Mouse (Mus musculus) liver, adult 10 weeks (tissue): ENCODE data around the gene Casp2. TPM values are rescaled to one million over a fixed set of nuclear protein-coding genes. Genes with fewer than 3 reads are reported as not detected.

ENCODE experiments used
- polyA plus RNA-seq: library from polyadenylated mRNA; stranded (reverse); fragments of 350-450 nt; fragmentation: Illumina TruSeq; extraction: RNeasy Lipid Tissue Mini Kit (QIAGEN cat#74804); gene quantifications from one replicate; pipeline ENCODE4 v1.2.3, GENCODE M21; 2014; ENCODE audit warnings: low read depth, low replicate concordance

Gene Casp2
- polyA plus RNA-seq = 5.0 TPM

DNA sequence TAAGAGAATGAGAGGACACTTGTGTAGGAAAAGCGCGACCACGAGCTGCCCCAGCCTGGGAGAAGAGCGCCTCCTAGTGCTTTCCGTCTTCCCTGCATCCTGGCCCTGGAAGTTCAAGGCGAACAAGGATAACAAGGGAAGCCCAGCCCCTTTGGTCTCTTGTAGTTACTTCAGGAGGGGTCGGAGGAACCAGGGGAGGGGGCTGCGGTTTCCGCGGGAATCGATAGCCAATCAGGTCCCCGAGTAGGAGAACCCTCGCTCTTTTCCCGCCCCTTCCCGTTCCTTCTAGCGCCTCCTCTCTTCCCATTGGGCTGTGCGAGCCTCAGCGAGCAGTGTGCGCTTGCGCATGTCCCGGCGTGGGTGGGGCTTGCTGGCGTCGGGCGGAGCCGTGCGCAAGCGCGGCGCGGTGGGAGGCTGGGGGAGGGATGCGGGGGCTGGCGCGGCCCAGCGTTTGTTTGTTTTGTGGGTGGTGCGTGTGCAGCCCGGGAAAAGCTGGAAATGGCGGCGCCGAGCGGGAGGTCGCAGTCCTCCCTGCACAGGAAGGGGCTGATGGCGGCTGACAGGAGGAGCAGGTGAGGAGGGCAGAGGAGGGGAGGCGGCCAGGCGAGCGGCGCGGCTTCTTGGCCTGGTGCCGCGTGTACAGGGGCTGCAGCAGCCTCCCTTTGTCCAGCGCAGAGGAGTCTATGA lies at the start of gene Casp2:
TSS of gene Casp2 (plus strand) at position 360 of the 687 bp plus-strand sequence.

DNA sequence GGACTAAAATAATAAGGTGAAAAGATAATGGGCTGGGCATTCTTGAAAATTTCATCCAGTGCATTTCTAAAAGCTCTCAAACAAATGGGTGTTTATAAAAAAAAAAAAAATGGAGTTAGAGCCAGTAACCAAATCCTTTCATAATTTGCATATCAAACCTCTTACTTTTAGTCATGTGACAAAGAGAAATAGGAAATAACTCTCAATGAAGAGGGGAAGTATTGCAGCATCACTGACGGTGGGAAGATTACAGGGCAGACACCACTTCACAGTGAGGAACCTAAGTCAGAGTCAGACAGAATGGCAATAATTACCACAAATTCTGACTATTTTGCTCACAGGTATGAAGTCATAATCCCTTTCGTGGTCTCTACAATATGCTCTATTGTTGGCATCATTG lies 49.8 kb upstream of the Casp2 start, which contains the start of gene Tas2r144:
TSS of gene Tas2r144 (plus strand) at position 301 of the 400 bp plus-strand sequence.

DNA sequence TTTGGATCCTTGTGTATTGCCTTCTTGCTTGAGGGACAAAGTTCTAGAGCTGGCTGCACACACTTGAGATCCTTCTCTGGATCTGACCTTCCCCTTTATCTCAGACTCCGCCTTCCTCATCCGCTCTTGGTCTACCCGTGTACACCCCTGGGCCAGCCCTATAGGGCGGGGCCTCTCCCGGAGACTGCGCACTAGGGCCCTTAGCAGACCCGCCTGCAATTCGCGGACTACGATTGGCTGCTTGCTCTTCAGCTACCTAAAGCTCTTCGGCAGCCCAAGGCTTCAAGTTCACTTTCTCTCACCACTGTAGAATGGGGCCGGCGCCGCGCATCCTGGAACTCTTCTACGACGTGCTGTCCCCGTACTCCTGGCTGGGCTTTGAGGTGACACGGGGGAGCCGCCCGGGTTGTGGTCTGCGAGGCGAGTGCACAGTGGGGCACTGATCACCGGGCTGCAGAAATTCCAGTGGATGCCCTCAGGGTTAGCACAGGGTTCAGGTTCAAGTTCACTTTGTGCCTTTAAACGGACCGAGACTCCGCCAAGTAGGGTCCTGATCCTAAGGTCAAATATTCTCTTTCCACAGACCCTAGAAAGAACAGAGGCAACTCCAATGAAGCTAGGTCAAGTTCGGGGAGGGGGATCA lies 19.0 kb upstream of the Casp2 start, which contains the start of gene Gstk1:
TSS of gene Gstk1 (plus strand) at position 225 of the 643 bp plus-strand sequence.

DNA sequence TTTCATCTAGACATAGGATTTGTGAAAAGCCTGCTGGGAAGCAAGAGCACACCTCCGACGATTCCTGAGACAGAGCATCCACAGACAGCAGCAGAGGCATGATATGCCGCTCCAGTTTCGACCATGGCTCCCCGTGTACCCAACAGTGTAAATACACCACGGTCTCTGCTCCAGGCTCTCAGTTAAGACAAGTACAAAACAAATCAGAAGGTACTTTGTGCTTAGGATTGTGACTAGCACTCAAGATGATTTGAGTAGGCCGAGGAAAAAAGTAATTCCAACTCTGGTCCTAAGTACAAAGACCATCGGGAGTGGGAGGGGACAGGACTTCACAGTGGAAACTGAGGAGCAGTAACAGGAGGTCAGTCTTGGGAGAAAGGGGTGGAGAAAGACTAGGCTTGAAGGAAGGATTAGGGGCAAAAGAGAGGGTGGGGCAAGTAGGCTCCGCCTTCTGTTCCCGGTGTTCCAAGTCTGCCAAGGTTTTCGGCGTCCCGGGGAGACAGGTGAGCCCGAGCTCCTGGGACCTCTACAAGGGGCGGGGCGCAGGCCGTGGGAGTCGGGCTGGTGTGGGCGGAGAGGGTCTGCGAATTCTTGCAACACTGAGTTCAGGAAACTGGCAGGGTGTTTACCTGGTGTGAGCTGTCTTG lies 3.1 kb upstream of the Casp2 start, which contains the start of gene Tmem139:
TSS of gene Tmem139 (plus strand) at position 447 of the 647 bp plus-strand sequence.

DNA sequence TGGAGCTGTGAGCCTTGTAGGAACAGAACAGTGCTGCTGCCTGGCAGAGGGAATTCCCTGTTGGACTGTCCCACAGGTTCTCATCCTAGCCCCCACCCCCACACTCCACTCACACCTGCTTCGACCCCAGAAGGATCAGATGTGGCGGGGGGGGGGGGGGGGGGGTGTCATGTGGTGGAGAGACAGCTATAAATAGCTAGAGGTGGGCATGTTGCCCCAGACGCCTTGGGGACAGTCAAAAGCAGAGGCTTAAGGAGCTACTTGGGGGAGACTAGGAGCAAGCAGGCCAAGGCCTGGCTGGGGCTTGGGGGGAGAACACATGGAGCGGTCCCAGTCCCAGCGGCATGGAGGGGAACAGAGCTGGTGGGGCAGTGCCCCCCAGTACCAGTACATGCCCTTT lies 21.7 kb downstream of the Casp2 start, which contains the start of gene Clcn1:
TSS of gene Clcn1 (plus strand) at position 238 of the 400 bp plus-strand sequence.

DNA sequence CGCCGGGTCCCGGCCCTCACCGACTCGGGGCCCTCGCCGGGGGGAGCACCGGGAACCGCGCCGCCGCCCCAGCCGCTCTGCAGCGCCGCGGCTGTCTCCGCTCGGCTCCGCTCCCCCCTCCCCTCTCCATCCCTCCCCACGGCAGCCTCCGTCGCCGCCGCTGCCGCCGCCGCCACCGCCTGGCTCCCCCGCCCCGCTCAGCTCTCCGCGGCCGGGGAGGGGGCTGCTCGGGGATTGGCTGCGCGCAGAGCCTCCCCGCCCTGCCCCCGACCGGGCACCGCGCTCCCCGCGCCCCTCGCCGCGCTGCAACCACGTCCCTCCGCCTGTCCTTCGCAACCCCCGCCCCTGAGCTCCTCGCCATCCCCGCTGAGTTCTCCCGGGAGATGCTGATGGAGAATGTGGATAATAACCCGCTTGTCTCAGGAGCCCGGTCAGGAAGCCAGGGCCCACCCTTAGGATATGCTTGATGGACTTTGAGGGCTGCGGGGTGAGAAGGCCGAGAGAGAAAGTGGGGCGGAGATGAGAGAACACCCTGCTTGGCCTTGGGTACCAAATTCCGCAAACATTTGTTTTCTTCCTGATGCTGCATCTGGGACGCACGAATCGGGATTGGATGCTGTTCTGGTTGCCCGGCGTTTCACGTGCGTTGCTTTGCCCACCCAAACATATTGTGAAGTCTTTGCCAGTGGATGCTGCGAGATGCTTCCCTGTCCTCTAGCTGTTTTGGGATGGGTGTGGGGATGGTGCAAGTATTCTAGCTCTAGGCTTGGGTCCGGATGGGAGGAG lies 59.9 kb downstream of the Casp2 start, which contains the start of gene Fam131b:
TSS of gene Fam131b (minus strand) at position 162 of the 786 bp plus-strand sequence.

Other genes with a start within 250 kb of the Casp2 start
- not detected for gene Sva, start 226.6 kb upstream of the Casp2 start, polyA plus RNA-seq
- gene Tas2r139, start 124.0 kb upstream of the Casp2 start, polyA plus RNA-seq = not detected
- gene Tas2r144, start 49.7 kb upstream of the Casp2 start, polyA plus RNA-seq = not detected
- gene Gstk1, start 19.1 kb upstream of the Casp2 start, polyA plus RNA-seq = 200 TPM
- gene Tmem139, start 3.0 kb upstream of the Casp2 start, polyA plus RNA-seq = 0.58 TPM
- gene Clcn1, start 21.7 kb downstream of the Casp2 start, polyA plus RNA-seq = not detected
- gene Fam131b, start 59.7 kb downstream of the Casp2 start, polyA plus RNA-seq = not detected
- gene Zyx, start 84.6 kb downstream of the Casp2 start, polyA plus RNA-seq = 3.2 TPM
- 4.6 TPM for gene Epha1, start 108.3 kb downstream of the Casp2 start, polyA plus RNA-seq
- gene Tas2r143, start 135.3 kb downstream of the Casp2 start, polyA plus RNA-seq = not detected
- not detected for gene Tas2r135, start 140.4 kb downstream of the Casp2 start, polyA plus RNA-seq
- gene Tas2r126, start 169.6 kb downstream of the Casp2 start, polyA plus RNA-seq = not detected
- not detected for gene Olfr458, start 200.2 kb downstream of the Casp2 start, polyA plus RNA-seq
- not detected for gene Olfr457, start 211.3 kb downstream of the Casp2 start, polyA plus RNA-seq
- not detected for gene Olfr456, start 222.2 kb downstream of the Casp2 start, polyA plus RNA-seq